Mouse (Mus musculus) heart, postnatal 4 days (tissue): ENCODE results near the gene Zkscan8. TPM values are rescaled to one million over a fixed set of nuclear protein-coding genes. Genes with fewer than 3 reads are reported as not detected.
"Not testable (repeated sequence)": the region's sequence is repeated elsewhere in the genome, so short reads cannot be mapped to it uniquely, and the experiment has no call there.

ENCODE experiments used
- DNase-seq: peaks from one replicate; pipeline ENCODE4 v3.0.0; 2021
- total RNA-seq, 2 experiments: library from RNA; stranded (reverse); gene quantifications; 2 replicates each; pipeline ENCODE4 v1.2.3; 2021

The Zkscan8 gene
- 10 to 100 TPM; 15.1 to 16.5 TPM for total RNA-seq

- peak; percentile 89 for DNase-seq
Measured at GRCm38 (mm10) chr13:21530781-21531201, at the start of gene Zkscan8. Gene Zkscan8 (minus strand): TSS chr13:21531120.

- DNase-seq, result no peak
Measured at GRCm38 (mm10) chr13:21559793-21560192, 28.9 kb upstream of the Zkscan8 start, which contains the start of gene Olfr1535. Gene Olfr1535 (minus strand): TSS chr13:21559893.

DNA sequence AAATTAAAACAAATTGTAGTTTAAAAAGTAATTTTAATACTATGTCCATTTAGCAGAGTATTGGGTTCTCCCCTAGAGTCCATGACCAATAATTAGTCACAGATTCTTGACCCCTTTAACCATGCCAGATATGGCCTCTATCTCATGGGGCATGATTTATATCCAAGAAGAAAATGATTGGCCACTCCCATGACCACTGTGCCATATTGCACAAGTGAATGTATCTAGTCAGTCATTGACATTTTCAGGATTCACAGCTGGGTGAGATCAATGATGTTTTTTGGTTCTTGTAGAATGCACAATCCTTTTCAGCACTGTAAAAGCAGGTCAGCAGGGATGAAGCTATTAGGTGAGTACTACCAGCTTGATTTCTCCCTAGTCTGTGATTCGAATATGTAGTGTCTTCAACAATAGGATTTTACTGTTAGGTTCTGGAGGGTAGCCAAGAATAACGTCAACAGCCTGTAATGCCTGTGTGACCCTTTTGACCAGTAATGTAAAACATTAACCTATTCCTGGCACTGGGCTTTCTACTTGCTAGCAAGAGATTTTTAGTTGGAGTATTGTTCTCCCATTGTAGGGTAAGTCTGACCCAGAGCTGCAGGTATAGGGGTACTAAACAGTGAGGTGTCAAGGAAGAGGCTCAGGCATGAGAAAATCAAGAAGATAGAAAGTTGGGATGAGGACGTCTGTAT lies 19.6 kb upstream of the Zkscan8 start:
- DNase-seq, result no peak

DNA sequence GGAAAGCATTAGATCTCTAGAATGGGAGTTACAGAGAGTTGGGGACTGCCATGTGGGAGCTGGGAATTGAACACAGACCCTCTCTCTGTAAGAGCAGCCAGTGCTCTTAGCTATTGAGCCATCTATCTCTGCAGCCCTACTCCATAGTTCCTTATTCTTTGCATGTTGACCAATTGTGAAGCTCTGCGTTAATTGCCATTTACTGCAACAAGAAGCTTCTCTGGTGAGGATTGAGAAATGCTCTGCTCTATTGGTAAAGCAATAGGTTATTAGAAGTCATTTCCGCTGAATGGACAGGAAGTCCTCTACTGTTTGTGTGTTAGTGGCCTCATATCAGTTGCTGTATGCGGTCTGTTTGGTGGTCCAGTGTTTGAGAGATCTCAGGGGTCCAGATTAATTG lies 18.6 kb upstream of the Zkscan8 start:
- DNase-seq, result no peak

- DNase-seq, result no peak
Measured at GRCm38 (mm10) chr13:21542708-21543107, 11.8 kb upstream of the Zkscan8 start, which contains the start of gene Olfr1366. Gene Olfr1366 (minus strand): TSS chr13:21542808.

GRCm38 (mm10) chr13:21530136-21530535 lies 784 bp downstream of the Zkscan8 start:
- no peak for DNase-seq

DNA sequence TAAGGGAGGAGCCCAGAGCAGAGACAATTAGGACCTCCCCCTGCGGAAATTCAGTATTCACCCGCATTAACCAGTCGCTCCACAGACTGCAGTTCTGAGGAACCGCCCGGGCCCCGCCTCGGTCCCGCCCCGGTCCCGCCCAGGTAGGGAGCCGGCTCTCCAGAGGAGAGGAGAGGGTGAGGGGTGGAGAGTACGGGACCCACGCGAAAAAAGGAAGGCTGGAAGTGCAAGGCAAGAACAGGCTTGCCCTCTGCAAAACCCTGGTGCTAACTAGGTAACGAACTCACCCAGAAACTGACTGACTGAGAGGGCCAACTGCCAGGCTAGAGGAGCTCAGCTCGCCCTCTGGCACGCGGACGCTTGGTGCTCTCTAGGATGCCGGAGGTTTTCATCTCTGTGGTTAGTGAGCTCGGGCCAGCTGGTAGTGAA lies 24.7 kb downstream of the Zkscan8 start:
- DNase-seq, result peak; percentile 80

- DNase-seq, result no peak
Measured at GRCm38 (mm10) chr13:21502296-21502695, 28.6 kb downstream of the Zkscan8 start.

GRCm38 (mm10) chr13:21501182-21501581 lies 29.7 kb downstream of the Zkscan8 start, which contains the start of gene Gm11273:
Gene Gm11273 (minus strand): TSS chr13:21501418.
- not testable (repeated sequence) for DNase-seq

GRCm38 (mm10) chr13:21495080-21495479 lies 35.8 kb downstream of the Zkscan8 start, which contains the start of gene AK157302:
Gene AK157302 (plus strand): TSS chr13:21495223.
- peak; percentile 17 for DNase-seq

- DNase-seq, result no peak
Measured at GRCm38 (mm10) chr13:21492847-21493246, 38.1 kb downstream of the Zkscan8 start.

- DNase-seq, result no peak
Measured at GRCm38 (mm10) chr13:21486881-21487280, 44.0 kb downstream of the Zkscan8 start.

- peak; percentile 67 for DNase-seq
Measured at GRCm38 (mm10) chr13:21478759-21479670, 51.9 kb downstream of the Zkscan8 start, which contains the start of the genes Zkscan4 and Gm10065. Gene Zkscan4 (plus strand): TSS chr13:21478907. Gene Gm10065 (minus strand): TSS chr13:21479441.

DNA sequence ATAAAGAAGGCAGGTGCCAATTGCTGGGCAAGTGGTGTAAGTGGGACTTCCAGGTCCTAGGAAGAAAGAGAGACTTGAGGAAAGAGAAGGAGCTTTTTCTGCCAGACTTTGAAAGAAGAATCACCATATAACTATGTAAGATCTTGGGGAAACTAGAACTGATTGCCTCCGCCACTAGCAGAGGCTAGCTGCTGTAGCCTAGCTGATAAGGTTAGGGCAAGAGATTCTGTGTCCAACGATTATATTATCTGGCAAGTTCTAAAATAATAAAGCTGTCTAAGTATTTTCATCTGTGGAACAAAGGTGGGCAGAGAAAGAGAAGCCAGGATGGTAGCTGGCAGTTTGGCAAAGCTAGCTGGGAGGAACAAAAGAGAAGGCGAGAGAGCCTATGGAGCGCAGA lies 58.5 kb downstream of the Zkscan8 start:
- no peak for DNase-seq

DNA sequence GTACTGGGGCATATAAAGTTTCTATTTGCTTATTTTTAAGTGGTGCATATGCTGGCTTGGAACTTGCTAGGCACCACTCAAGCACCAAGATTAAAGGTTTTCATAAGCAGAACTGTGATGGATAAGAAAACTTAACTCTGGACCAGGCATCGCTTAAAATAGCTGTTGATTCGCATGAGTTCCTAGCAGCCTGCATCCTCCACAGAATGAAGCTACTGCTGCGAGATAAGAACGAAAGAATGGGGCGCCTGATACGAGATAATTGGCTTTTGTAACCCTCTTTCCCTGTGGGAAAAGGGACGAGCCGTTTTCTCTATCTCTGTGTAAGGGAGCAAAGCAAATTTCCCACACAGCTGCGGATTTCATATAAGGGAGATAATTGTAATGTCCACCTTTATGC lies 61.8 kb downstream of the Zkscan8 start:
- no peak for DNase-seq

DNA sequence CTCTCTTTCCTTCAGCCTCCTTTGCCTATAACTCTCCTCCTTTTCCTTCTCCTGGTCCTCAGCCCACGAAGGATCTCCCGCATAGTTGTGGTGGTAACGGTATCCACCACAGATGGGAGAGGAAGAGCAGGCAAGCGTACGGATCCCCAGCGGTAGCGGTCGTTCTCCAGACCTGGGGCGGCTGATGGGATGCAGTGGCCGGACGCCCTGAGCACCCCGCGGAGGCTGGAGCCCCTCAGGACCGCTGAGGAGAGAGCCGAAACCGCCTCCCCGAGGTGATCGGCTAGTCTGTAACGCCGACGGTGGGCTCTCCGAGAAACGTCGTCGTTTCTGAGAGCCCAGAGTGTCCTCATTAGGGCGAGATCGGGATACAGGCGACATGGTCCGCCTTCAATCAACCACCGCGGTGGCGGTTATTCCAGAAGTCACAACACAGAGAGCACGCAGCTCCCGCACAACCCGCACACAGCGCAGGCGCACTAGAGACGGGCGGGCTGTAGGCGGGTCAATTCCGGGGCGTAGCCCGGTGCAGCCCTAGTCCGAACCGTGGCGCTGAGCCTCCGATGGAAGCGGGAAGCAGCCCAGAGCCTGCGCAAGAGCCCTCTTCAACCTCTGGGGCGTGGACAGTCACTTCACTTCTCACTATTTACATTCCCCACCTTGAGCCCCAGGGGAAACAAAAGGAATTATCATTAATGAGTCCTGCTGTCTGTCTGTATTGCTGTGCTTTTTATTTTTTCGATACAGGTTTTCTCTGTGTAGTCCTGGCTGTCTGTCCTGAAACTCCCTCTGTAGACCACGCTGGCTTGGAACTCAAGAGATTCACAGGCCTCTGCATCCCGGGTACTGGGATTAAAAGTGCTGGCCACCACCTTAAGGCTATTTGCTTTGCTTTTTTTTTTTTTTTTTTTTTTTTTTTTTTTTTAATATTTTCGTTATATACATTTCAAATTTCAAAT lies 62.6 kb downstream of the Zkscan8 start, which contains the start of gene Nkapl:
Gene Nkapl, minus strand, starts transcription at position 449 of the 959 bp plus-strand sequence.
- DNase-seq, result peak; percentile 85

DNA sequence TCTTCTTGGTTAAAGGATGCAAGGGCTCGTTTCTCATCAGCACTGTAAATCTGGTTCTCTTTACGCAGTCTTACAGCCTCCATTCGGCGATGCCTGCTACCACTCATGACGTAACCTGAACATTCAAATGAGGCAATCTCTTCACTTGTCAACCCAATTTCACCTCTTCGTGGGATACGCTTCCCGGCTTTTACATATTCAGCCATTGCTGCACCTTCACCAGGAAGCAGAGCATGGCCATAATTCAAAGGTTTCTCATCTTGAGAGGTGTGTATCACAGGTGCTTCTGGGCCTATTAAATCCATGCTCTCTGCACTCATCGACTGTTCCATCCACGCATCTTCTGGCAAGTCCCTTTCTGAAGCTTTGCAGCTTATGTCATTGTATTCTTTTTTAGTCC lies 63.6 kb downstream of the Zkscan8 start:
- DNase-seq, result no peak
